Mouse (Mus musculus) olfactory bulb, adult 2 months (tissue): ENCODE data around the gene BC049762. TPM values are rescaled to one million over a fixed set of nuclear protein-coding genes. Genes with fewer than 3 reads are reported as not detected.

Experiments used
- H3K27ac ChIP-seq: fragments of 200-500 bp; 2 replicates; pipeline ENCODE4 v1.5.1; 2012; ENCODE audit warnings: low read depth, low read length; ENCODE audit not compliant: insufficient read depth
- H3K4me1 ChIP-seq: fragments of 200-500 bp; 2 replicates; pipeline ENCODE4 v1.6.1; 2012; ENCODE audit warnings: low read length; ENCODE audit not compliant: control insufficient read depth, insufficient read depth
- H3K4me3 ChIP-seq: fragments of 200-500 bp; 2 replicates; pipeline ENCODE4 v1.5.1; 2012; ENCODE audit warnings: mild to moderate bottlenecking, low read depth, low read length, moderate library complexity; ENCODE audit not compliant: insufficient read depth
- CTCF ChIP-seq: fragments of 200-500 bp; IDR thresholded peaks from 2 replicates; pipeline ENCODE4 v1.5.1; 2012; ENCODE audit warnings: low read depth, mild to moderate bottlenecking, low read length, moderate library complexity; ENCODE audit not compliant: insufficient read depth
- POLR2A ChIP-seq: fragments of 200-500 bp; IDR thresholded peaks from 2 replicates; pipeline ENCODE4 v1.6.1; 2012; ENCODE audit warnings: mild to moderate bottlenecking, low read depth, low read length, moderate library complexity; ENCODE audit not compliant: insufficient read depth
- WGBS: fragments of 180-500 bp; shearing (Covaris S2); methylation state at CpG from one replicate; pipeline ENCODE4 v1.1.7; 2018; 5-methylcytosine and 5-hydroxymethylcytosine counted together
- polyA plus RNA-seq: library from polyadenylated mRNA; stranded (reverse); fragments of >200 nt; gene quantifications from 2 replicates; pipeline ENCODE4 v1.2.4, GENCODE M21; 2012; ENCODE audit warnings: low replicate concordance; ENCODE audit not compliant: missing spikeins, insufficient read depth, insufficient read length

The BC049762 gene
- polyA plus RNA-seq, 1 experiment, result not detected

GRCm38 (mm10) chr11:51227104-51227503 lies 35.7 kb downstream of the BC049762 start:
- TF ChIP-seq POLR2A (no peak), CTCF (no peak)
- H3K27ac ChIP-seq, result no peak overlapping the region
- 69% methylated on average over 4 of the region's 4 CpGs for WGBS

GRCm38 (mm10) chr11:51220308-51220707 lies 42.5 kb downstream of the BC049762 start, which contains the start of gene Gm12569:
TSS of gene Gm12569 (plus strand) at chr11:51220473.
- WGBS, result 95% methylated on average over 11 of the region's 11 CpGs
- no peaks in the 10 kb centered on the region for H3K4me1 ChIP-seq
- TF ChIP-seq POLR2A (no peak), CTCF (no peak)

More at GRCm38 (mm10) chr11:51227104-51227503, 35.7 kb downstream of the BC049762 start:
- H3K4me3 ChIP-seq, result no peak overlapping the region
- H3K4me1 ChIP-seq, result no peaks in the 10 kb centered on the region

GRCm38 (mm10) chr11:51219396-51219980 lies 43.4 kb downstream of the BC049762 start:
- no peaks in the 10 kb centered on the region for H3K4me1 ChIP-seq
- H3K4me3 ChIP-seq, result no peak overlapping the region
- H3K27ac ChIP-seq, result no peak overlapping the region
- WGBS, result 78% methylated on average over 12 of the region's 12 CpGs
- TF ChIP-seq POLR2A, result no peak
- no peak for TF ChIP-seq CTCF

More at GRCm38 (mm10) chr11:51220308-51220707, 42.5 kb downstream of the BC049762 start, which contains the start of gene Gm12569:
- no peak within 1 kb of the TSS for H3K27ac ChIP-seq
- no peak within 1 kb of the TSS for H3K4me3 ChIP-seq

- whole genome bisulfite sequencing, result 88% methylated on average over 7 of the region's 7 CpGs
- Histone ChIP-seq H3K4me1 (no peaks in the 10 kb centered on the region), H3K4me3 (no peak overlapping the region), H3K27ac (no peak overlapping the region)
- TF ChIP-seq POLR2A, result no peak
- TF ChIP-seq CTCF, result no peak
These were observed 48.8 kb downstream of the BC049762 start for GRCm38 (mm10) chr11:51214021-51214420.

GRCm38 (mm10) chr11:51211426-51211825 lies 51.4 kb downstream of the BC049762 start:
- 92% methylated on average over 5 of the region's 5 CpGs for WGBS
- peaks cover 2% of the 10 kb centered on the region; the same call in 1 of the 2 replicates for H3K4me1 ChIP-seq
- no peak for TF ChIP-seq POLR2A
- no peak for TF ChIP-seq CTCF
- H3K4me3 ChIP-seq, result no peak overlapping the region
- no peak overlapping the region for H3K27ac ChIP-seq

GRCm38 (mm10) chr11:51207758-51208157 lies 55.1 kb downstream of the BC049762 start:
- no peak overlapping the region for H3K4me3 ChIP-seq
- 83% methylated on average over 3 of the region's 3 CpGs for WGBS
- TF ChIP-seq POLR2A, result no peak
- no peak for TF ChIP-seq CTCF
- H3K4me1 ChIP-seq, result peaks cover 2% of the 10 kb centered on the region; the same call in 1 of the 2 replicates
- H3K27ac ChIP-seq, result no peak overlapping the region

Other genes with a start within 250 kb of the BC049762 start
- gene Olfr54, start 248.8 kb downstream of the BC049762 start, polyA plus RNA-seq, result not detected in 2 replicates
- not detected in 2 replicates for gene Olfr1375, start 214.9 kb downstream of the BC049762 start, polyA plus RNA-seq
- gene Zfp354a, start 203.8 kb downstream of the BC049762 start, polyA plus RNA-seq, result not detected in 2 replicates
- not detected in 2 replicates for gene Gm12569, start 42.6 kb downstream of the BC049762 start, polyA plus RNA-seq
- 472 and 728 TPM in 2 replicates for gene Clk4, start 1.3 kb downstream of the BC049762 start, polyA plus RNA-seq
- gene Col23a1, start 26.9 kb upstream of the BC049762 start, polyA plus RNA-seq, result not detected in 2 replicates